Mouse (Mus musculus): ENCODE measurements around the gene Iffo2. TPM values are rescaled to one million over a fixed set of nuclear protein-coding genes. Genes with fewer than 3 reads are reported as not detected.
A peak's percentile ranks its signal among the peaks of the same experiment; 100 is the strongest.

Iffo2 gene
- total and polyA plus RNA-seq, 3 experiments = 0.38 to 3.0 (median 0.60) TPM

DNA sequence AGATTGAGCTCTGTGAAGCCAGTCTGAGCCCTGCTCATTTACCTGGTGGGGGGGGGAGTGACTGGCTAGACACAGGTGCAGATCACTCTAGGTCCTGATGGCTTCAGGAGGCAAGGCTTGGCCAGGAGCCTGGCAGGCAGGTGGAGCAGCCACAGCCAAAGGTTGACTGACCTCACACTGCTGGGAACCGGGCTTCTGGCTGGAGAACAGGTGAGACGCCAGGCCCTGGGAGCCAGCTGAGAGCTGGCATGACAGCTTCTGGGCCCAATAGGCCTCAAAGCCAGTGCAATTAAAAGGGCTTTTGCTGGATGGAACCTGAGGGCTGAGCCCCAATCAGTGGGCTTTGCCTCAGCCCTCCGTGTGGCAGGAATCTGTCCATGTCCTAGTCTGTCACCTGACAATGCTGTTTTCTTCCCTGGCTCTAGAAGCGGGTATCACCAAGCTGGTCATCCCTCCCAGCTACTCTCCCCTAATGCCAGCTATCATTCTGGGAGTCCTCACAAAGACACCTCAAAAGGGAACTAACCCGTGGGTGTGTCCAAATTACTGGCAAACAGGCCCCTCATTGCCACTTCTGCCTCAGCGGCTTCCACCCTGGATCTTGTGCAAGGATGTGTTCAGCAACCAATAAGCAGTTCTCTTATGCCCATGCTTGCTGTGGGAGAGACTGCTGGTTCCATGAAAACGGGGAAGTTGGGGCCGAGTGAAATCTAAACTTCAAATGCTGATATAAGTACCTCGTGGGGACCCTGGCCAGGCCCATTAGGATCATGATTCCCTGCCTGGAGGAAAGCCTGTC is 36.9 kb upstream of the Iffo2 start:
- H3K9ac ChIP-seq (ENCODE audit: insufficient read depth, low read depth) = no peak overlapping the region
- H3K4me3 ChIP-seq (replicated peaks in 1 of 3; ENCODE audit: low read depth in 2 of 3, low read length in 2 of 3, poor library complexity in 1 of 3) = no peak overlapping the region
- H3K4me2 ChIP-seq (ENCODE audit: insufficient read depth, low read depth, poor library complexity, severe bottlenecking) = no peak overlapping the region
- H3K27me3 ChIP-seq (replicated peaks) = peaks cover 5% of the 10 kb centered on the region
- dilution Hi-C loops (cut with MboI; ENCODE audit: extremely low pct_ligation_motif_present, extremely low pct_unique_long_range_greater_than_20kb, low sequenced_read_pairs) (no loop called here), in situ Hi-C loops (cut with MboI; ENCODE audit: low pct_ligation_motif_present, low pct_unique_long_range_greater_than_20kb, low sequenced_read_pairs) (no loop called here)
- no peak for DNase-seq (ENCODE audit: extremely low read depth)
- H3K9me3 ChIP-seq (replicated peaks; ENCODE audit: low read length) = peaks cover 2% of the 10 kb centered on the region
- H3K4me1 ChIP-seq (ENCODE audit: control insufficient read depth in 1 of 2, insufficient read depth in 2 of 2) = peaks cover 2 to 8% of the 10 kb centered on the region in 2 experiments; a peak in 2 of 4 replicates
- no peaks in the 10 kb centered on the region for H3K79me2 ChIP-seq (replicated peaks; ENCODE audit: control insufficient read depth, extremely low read depth, insufficient read depth, poor library complexity, severe bottlenecking)
- H3K36me3 ChIP-seq (replicated peaks in 1 of 2; ENCODE audit: control insufficient read depth in 1 of 2, insufficient read depth in 1 of 2, low read length in 1 of 2) = peaks cover 28 to 46% of the 10 kb centered on the region in 2 experiments
- TF ChIP-seq MAZ (IDR thresholded peaks at IDR 0.05; ENCODE audit: low read depth, low read length) = no peak
- no peak for TF ChIP-seq SMC3 (IDR thresholded peaks at IDR 0.05; ENCODE audit: low read depth, low read length)
- TF ChIP-seq CTCF (conservative IDR thresholded peaks at IDR 0.05 in 1 of 2, IDR thresholded peaks at IDR 0.05 in 1 of 2; ENCODE audit: low read depth in 2 of 2, low read length in 2 of 2) = no peak
- TF ChIP-seq POLR2AphosphoS2 (IDR thresholded peaks at IDR 0.05; ENCODE audit: low read depth, low read length) = no peak
- no peak overlapping the region for H3K27ac ChIP-seq (ENCODE audit: insufficient read depth, low read depth)

DNA sequence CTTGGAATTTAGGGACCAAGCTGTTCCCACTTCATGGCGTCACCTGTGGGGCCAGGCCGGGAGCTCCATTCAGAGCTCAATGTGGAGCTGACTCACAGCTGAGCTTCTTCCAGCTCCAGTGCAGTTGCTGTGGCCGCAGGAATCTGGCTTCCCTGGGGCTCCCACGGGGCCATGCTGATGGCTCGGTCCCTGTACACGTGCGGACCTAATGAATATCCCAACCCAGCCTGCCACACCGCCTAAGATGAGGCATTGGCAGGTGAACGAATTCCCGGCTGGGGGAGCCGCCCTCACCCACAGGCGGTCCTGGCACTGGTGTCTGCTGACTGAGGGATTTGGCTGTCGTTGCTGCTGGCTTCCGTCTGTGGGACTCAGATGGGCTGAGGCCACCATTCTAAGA is 29.5 kb upstream of the Iffo2 start:
- H3K4me2 ChIP-seq (ENCODE audit: insufficient read depth, low read depth, poor library complexity, severe bottlenecking) = no peak overlapping the region
- no peaks in the 10 kb centered on the region for H3K36me3 ChIP-seq (replicated peaks in 1 of 2; ENCODE audit: control insufficient read depth in 1 of 2, insufficient read depth in 1 of 2, low read length in 1 of 2)
- no peaks in the 10 kb centered on the region for H3K79me2 ChIP-seq (replicated peaks; ENCODE audit: control insufficient read depth, extremely low read depth, insufficient read depth, poor library complexity, severe bottlenecking)
- H3K9me3 ChIP-seq (replicated peaks; ENCODE audit: low read length) = peaks cover 6% of the 10 kb centered on the region
- no peak for DNase-seq (ENCODE audit: extremely low read depth)
- H3K4me1 ChIP-seq (ENCODE audit: control insufficient read depth in 1 of 2, insufficient read depth in 2 of 2) = no peaks in the 10 kb centered on the region; a peak in 1 of 4 replicates
- no peak overlapping the region for H3K27ac ChIP-seq (ENCODE audit: insufficient read depth, low read depth)
- H3K4me3 ChIP-seq (replicated peaks in 1 of 3; ENCODE audit: low read depth in 2 of 3, low read length in 2 of 3, poor library complexity in 1 of 3) = no peak overlapping the region
- in situ Hi-C loops (cut with MboI; ENCODE audit: low pct_ligation_motif_present, low pct_unique_long_range_greater_than_20kb, low sequenced_read_pairs) (no loop called here), dilution Hi-C loops (cut with MboI; ENCODE audit: extremely low pct_ligation_motif_present, extremely low pct_unique_long_range_greater_than_20kb, low sequenced_read_pairs) (no loop called here)
- no peak for TF ChIP-seq RCOR1 (conservative IDR thresholded peaks at IDR 0.05; ENCODE audit: low read depth, low read length)
- TF ChIP-seq JUND (conservative IDR thresholded peaks at IDR 0.05; ENCODE audit: low read depth, low read length) = no peak
- TF ChIP-seq ZKSCAN1 (IDR thresholded peaks at IDR 0.05; ENCODE audit: borderline replicate concordance, low read depth, low read length) = no peak
- TF ChIP-seq MEF2A (IDR thresholded peaks at IDR 0.05; ENCODE audit: borderline replicate concordance, low read depth, low read length) = no peak
- no peak overlapping the region for H3K9ac ChIP-seq (ENCODE audit: insufficient read depth, low read depth)
- peaks cover 18% of the 10 kb centered on the region for H3K27me3 ChIP-seq (replicated peaks)

DNA sequence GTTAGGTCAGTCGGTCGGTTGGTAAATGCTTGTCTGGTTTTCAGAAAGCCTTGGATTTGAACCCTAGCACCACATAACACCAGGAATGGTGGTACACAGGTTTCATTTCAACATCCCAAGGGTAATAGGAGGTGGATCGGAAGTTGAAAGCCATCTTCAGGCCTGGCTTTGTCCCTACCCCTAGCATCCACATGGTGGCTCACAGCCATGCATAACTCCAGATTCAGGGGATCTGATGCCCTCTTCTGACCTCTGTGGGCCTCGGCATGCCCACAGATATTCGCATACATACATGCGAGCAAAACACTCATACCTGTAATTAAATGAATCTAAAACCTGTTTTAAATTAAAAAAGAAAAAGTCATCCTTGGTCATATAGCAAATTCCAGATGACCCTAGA is 28.6 kb upstream of the Iffo2 start:
- no peaks in the 10 kb centered on the region for H3K36me3 ChIP-seq (replicated peaks in 1 of 2; ENCODE audit: control insufficient read depth in 1 of 2, insufficient read depth in 1 of 2, low read length in 1 of 2)
- TF ChIP-seq ZNF384 (IDR thresholded peaks at IDR 0.05; ENCODE audit: low read depth, low read length) = no peak
- no peak for TF ChIP-seq MYC (IDR thresholded peaks at IDR 0.05; ENCODE audit: low read depth, low read length)
- TF ChIP-seq NELFE (IDR thresholded peaks at IDR 0.05; ENCODE audit: low read depth, low read length) = no peak
- TF ChIP-seq ZMIZ1 (IDR thresholded peaks at IDR 0.05; ENCODE audit: low read depth, low read length) = no peak
- no peak for TF ChIP-seq BHLHE40 (IDR thresholded peaks at IDR 0.05; ENCODE audit: low read depth, low read length)
- peak; percentile 21 for TF ChIP-seq RAD21 (IDR thresholded peaks at IDR 0.05; ENCODE audit: low read depth, low read length)
- TF ChIP-seq CTCF (conservative IDR thresholded peaks at IDR 0.05 in 1 of 2, IDR thresholded peaks at IDR 0.05 in 1 of 2; ENCODE audit: low read depth in 2 of 2, low read length in 2 of 2) = peak in 1 of 2 experiments; percentile 72; a peak in 2 of 4 replicates
- peak; percentile 51 for TF ChIP-seq SMC3 (IDR thresholded peaks at IDR 0.05; ENCODE audit: low read depth, low read length)
- no peak for TF ChIP-seq CHD1 (IDR thresholded peaks at IDR 0.05; ENCODE audit: low read depth, low read length)
- no peak for DNase-seq (ENCODE audit: extremely low read depth)
- H3K27ac ChIP-seq (ENCODE audit: insufficient read depth, low read depth) = no peak overlapping the region
- no peak overlapping the region for H3K4me2 ChIP-seq (ENCODE audit: insufficient read depth, low read depth, poor library complexity, severe bottlenecking)
- in situ Hi-C loops (cut with MboI; ENCODE audit: low pct_ligation_motif_present, low pct_unique_long_range_greater_than_20kb, low sequenced_read_pairs) = no loop called here
- peaks cover 10% of the 10 kb centered on the region for H3K9me3 ChIP-seq (replicated peaks; ENCODE audit: low read length)
- dilution Hi-C loops (cut with MboI; ENCODE audit: extremely low pct_ligation_motif_present, extremely low pct_unique_long_range_greater_than_20kb, low sequenced_read_pairs) = no loop called here
- H3K4me3 ChIP-seq (replicated peaks in 1 of 3; ENCODE audit: low read depth in 2 of 3, low read length in 2 of 3, poor library complexity in 1 of 3) = no peak overlapping the region
- no peak overlapping the region for H3K9ac ChIP-seq (ENCODE audit: insufficient read depth, low read depth)
- no peaks in the 10 kb centered on the region for H3K79me2 ChIP-seq (replicated peaks; ENCODE audit: control insufficient read depth, extremely low read depth, insufficient read depth, poor library complexity, severe bottlenecking)
- H3K4me1 ChIP-seq (ENCODE audit: control insufficient read depth in 1 of 2, insufficient read depth in 2 of 2) = no peaks in the 10 kb centered on the region; a peak in 1 of 4 replicates
- H3K27me3 ChIP-seq (replicated peaks) = peaks cover 18% of the 10 kb centered on the region
